Mouse (Mus musculus) gastrocnemius, postnatal 36 days (tissue): Measurements from ENCODE around the gene Rbm20. TPM values are rescaled to one million over a fixed set of nuclear protein-coding genes. Genes with fewer than 3 reads are reported as not detected.

Source experiments
- DNase-seq, 2 experiments: peaks; one replicate each; pipeline ENCODE4 v3.0.0; 2022
- intact Hi-C: fragments of 180-260 bp; cut with DNase I; formaldehyde crosslinking; loops from one replicate; pipeline ENCODE4 v1.15.1; 2025
- total RNA-seq, 2 experiments: library from RNA; stranded (reverse); gene quantifications; 2 replicates each; pipeline ENCODE4 v1.2.3; 2021

Gene Rbm20
- total RNA-seq, 2 experiments from 2014 or later = 73.8 to 83.8 TPM

- DNase-seq = no peak
- intact Hi-C loops = no loop called here
Measured at GRCm38 (mm10) chr19:53779818-53780217, 102.7 kb downstream of the Rbm20 start.

GRCm38 (mm10) chr19:53780752-53781602 is 103.9 kb downstream of the Rbm20 start:
- intact Hi-C loops = no loop called here
- DNase-seq = no peak

- no peak for DNase-seq
- intact Hi-C loops = no loop called here
Measured at GRCm38 (mm10) chr19:53781826-53782225, 104.7 kb downstream of the Rbm20 start.

GRCm38 (mm10) chr19:53785352-53785751 is 108.2 kb downstream of the Rbm20 start:
- DNase-seq = no peak
- intact Hi-C loops = no loop called here

GRCm38 (mm10) chr19:53786239-53786638 is 109.1 kb downstream of the Rbm20 start:
- DNase-seq = no peak
- intact Hi-C loops = no loop called here

- intact Hi-C loops = no loop called here
- no peak for DNase-seq
Measured at GRCm38 (mm10) chr19:53786836-53787235, 109.7 kb downstream of the Rbm20 start.

- no peak for DNase-seq
- intact Hi-C loops = no loop called here
Measured at GRCm38 (mm10) chr19:53788621-53789331, 111.7 kb downstream of the Rbm20 start.

GRCm38 (mm10) chr19:53789571-53789970 is 112.5 kb downstream of the Rbm20 start:
- DNase-seq = no peak
- intact Hi-C loops = no loop called here

- intact Hi-C loops = no loop called here
- DNase-seq = no peak
Measured at GRCm38 (mm10) chr19:53791751-53792720, 114.9 kb downstream of the Rbm20 start.

GRCm38 (mm10) chr19:53792976-53793897 is 116.1 kb downstream of the Rbm20 start:
- no peak for DNase-seq
- intact Hi-C loops = no loop called here

GRCm38 (mm10) chr19:53793994-53794890 is 117.1 kb downstream of the Rbm20 start:
- intact Hi-C loops = no loop called here
- DNase-seq = no peak

GRCm38 (mm10) chr19:53794996-53795395 is 117.9 kb downstream of the Rbm20 start:
- intact Hi-C loops = no loop called here
- no peak for DNase-seq

GRCm38 (mm10) chr19:53796020-53796419 is 118.9 kb downstream of the Rbm20 start:
- DNase-seq = no peak
- intact Hi-C loops = no loop called here

GRCm38 (mm10) chr19:53797770-53798169 is 120.7 kb downstream of the Rbm20 start:
- no peak for DNase-seq
- intact Hi-C loops = no loop called here

- DNase-seq = no peak
- intact Hi-C loops = no loop called here
Measured at GRCm38 (mm10) chr19:53799885-53800284, 122.8 kb downstream of the Rbm20 start.

- no peak for DNase-seq
- intact Hi-C loops = no loop called here
Measured at GRCm38 (mm10) chr19:53800365-53800999, 123.4 kb downstream of the Rbm20 start.

- DNase-seq = no peak
- intact Hi-C loops = no loop called here
Measured at GRCm38 (mm10) chr19:53801380-53801779, 124.3 kb downstream of the Rbm20 start.
